Mouse (Mus musculus) frontal cortex, adult (tissue): ENCODE measurements at regions not wholly inside any gene's neighbourhood (a gene's known extent, or its start where the extent isn't known, plus 50 kb on each side); places are given as distances from the start of the nearest gene placed in this dataset.

ENCODE experiments used
- ATAC-seq: cut with Nextera tagmentation; 2 replicates; pipeline ENCODE4 v1.9.2; 2017; ENCODE audit warnings: mild to moderate bottlenecking, moderate library complexity, mixed read lengths; ENCODE audit not compliant: low TSS enrichment

DNA sequence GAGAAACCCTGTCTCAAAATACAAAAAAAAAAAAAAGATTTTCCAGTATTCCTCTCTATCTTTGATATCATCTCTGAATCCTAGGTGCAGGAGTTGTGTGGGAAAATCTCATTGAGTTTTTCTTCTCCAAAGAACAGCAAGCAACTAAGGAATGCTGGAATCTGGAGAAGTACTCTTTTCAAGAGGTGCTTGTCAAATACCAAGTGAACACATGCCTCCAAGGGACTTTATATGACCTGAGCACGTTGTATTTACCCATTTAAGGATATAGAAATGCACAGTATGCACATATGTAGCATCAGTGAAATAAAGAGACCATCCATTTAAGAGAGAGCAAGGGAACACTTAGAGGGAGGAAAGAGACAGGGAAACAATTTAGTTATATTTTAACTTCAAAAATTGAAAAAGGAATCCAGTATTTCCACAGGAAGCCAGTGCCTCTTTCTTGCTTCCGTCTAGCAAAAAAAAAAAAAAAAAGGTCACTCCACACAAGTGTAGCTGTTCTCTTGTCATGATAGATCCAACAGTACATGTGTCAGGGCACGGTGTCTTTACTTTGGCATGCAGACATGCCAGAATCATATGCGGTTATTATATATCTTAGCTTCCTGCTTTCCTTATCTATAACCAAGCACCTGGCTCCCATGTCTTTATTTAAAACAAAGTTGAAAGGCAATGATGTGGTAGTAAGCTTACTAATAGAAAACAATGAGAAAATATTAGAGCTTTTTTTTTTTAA is 212.1 kb upstream of the Etaa1 start:
- ATAC-seq, result no peak

DNA sequence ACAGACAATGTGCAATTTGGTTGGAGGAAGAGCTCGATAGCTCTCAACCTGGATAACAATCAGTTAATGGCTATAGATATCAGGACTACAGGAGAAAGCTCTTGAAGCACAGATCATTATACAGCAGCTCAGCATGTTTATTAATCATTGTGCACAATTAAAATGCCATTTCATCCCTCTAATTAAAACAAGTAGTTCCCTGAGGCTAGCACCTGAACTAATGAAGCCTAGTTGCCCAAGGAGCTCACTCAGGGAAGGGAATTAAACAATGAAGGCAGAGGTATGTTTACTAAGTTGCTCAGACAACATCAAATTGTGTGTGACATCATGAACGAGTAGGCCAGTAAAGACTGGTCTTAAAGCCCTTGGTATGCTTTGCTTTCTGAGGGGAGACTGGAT is 210.3 kb upstream of the Etaa1 start:
- no peak for ATAC-seq

DNA sequence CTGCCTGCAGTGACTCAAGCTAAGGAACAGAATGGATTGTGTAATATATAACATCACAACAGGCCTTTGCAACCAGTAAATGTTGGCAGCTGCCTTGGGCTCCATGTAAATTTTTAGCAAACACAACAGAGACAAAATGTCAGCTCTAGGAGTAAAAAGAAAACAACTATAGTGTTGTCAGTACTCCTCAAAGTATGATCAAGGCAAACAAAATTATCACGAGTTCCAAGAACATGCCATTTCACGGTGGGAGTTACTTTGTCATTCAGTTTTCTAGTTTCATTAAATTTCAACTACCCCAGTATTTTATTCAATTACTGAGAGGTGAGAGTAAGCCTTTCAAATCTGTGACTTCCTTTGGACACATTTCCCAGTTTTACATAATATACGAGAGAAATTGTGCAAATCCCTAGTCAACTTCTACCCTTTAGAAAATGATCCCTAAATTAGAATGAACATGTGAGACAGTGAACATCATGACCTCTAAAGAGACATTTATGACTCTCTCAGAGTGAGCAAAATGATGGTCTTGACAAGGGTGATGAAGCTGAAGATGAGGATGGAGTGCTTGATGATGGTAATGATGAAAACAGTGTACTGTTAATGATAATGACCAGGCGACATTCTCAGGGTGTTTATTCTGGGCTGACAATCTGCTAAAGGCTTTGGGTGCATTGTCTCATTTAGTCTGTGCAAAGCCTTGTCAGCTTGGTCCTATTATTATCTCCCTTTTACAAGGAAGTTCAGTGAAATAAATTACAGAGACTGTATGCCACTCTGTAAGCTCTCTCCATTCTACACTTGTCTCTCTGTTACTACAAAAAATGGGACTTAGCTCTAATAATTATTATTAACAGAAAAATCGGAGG is 209.7 kb upstream of the Etaa1 start:
- no peak for ATAC-seq

DNA sequence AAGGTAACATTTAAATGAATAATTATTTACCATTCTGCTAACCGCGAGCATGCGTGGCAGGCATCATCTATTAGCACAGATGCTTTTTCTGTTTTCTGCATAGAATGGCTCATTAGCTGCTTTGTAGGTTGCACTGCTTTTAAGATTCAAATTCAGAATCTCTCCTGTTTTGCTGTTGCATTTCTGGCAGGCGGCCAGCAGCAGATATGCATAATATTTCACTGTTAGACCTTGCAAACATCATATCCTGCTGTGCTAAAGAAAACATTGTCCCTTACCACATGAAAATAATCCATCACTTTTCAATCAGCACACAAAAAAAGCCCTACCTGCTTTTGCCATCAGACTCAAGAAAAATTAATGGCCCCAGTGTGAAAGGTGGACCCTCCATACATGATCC is 202.8 kb upstream of the Etaa1 start:
- no peak for ATAC-seq

DNA sequence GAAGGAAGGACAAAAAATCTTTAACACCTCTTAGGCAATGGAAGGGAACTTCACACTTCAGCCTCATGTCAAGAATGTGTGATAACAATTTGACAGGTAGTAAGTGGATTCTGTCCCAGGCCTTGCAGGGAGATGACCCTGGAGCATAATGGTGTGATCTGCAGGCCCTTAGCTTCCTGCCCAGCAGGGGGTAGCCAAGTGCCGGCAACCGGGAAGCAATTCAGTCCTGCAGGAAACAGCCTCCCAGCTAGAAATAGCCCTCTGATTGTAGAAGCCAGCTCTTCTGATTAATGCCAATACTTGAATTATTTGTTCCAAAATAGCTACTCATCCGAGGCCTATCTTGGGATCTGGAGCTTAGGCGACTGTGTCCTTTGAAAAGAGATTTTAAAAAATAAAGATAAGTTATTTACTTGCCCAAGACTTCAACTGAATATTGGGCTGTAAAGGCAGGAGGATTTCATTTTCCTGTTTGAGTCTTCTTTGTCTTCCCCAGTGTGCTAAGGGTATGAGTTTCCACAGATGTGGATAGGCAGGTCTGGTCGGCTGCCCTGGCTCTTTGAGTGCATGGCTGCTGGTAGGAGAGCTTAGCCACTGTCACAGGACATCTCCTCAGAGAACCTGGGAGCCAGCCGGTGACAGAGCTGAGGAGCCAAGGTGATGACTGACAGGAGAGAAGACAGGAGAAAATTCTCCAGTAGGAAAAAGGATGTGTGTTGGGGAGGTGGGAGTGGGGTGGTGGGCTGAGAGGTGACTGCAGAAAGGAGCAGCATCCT is 198.3 kb upstream of the Etaa1 start:
- peak; percentile 79 for ATAC-seq

DNA sequence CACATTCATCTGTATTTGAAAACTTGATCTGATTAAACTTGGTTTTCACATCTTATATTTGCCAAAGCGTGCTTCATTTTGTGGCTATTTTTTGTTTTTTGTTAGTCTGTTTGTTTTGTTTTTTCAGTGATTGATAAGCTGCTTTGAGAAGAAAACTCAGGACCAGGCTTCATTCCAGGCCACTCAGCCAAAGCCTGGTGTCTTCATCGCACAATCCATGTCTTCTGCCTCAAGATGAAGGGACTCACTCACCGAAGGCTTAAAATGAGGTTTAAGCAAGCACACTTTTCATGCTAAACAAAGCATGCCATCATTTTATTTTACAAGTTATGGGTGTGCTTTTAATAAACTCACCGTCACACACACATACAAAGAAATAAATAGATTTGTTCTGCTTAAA is 197.7 kb upstream of the Etaa1 start:
- no peak for ATAC-seq

DNA sequence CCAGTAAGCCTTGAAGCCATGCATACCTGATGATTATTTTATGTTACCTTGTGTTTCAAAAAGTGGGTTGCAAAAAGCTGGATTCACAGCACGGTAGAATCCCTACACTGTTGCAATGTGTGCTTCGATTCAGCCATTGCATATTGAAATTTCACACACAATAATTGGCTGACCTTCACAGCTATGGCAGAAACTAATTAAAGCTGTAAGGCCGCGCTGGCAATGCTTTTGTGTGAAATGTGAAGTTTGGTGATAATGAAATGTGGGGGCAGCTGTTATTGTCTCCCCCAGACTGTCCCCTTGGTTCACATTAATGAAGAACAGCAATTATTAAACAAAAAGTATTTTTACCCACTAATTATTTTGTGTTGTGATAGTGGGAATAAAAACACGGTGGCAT is 173.8 kb upstream of the Etaa1 start:
- no peak for ATAC-seq

DNA sequence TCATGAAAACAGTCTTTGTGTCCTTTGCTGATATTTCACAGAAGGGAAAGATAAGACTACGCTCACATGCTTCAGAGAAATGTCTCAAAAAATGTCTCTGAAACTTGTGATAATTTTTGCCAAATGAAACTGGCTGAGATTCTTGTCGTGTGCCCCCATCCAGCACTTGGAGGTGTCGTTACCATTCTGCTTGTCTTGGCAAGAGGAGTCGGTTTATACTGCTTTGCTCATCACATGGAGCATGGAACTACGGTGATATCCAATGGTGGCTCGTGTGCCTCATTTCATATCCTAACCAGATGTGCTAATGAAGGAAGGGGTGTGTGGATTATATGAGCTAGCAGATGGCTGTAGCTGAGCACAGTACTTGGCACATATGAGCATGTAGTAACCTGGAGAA is 169.4 kb upstream of the Etaa1 start:
- peak; percentile 52; the same call in 1 of the 2 replicates for ATAC-seq

DNA sequence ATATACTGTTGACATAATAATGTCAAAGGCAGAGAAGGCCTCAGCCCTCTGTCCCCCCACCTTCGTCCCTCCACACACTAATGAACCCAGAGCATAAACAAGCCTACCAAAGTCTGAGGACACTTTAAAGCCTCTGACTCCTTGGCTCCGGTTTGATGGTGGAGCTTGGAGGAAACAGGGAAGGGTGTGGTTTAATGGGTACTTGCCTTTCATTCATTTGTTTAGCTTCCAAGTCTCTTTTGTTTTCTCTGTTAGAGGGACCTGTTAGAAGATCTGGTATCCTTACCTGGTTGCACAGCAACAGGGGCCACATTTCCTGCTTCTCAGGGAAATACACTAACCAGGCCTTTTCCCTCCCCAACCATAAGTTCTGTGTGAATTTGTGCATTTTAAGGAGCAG is 168.9 kb upstream of the Etaa1 start:
- no peak; the same call in 1 of the 2 replicates for ATAC-seq

DNA sequence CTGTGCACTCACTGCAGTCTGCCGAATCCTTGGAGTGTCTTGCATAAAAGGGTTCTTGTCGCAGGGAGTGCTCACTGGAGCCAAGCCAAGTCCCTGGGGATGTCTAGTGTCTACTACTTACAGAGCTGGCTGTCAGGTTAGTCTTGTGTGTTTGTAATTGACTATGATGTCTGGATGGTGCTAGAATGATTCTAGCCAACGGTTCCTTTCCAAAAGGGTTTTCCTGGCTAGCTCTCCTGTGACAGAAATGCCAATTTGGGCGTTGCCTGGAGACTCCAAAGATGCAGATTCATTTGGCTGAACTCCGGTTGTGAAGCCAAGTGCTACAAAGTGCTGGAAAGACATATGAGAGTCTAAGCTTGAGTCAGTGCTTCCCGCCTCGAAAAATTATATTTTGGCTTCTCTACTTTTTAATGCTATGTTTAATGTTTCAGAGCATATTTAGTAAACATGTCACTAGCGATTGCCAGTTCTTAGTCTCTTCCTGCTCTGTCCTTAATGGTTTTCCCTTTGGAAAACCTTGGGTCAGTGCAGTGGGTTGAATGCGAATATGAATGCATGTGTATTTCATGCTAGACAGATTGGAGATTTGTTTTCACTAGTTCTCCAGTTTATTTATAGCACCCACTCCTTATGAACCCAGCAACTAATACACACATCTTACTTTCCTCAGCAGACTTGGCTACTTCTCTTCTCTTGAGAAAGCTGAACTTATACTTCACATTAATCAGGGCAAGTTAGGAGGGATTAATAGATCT is 162.2 kb upstream of the Etaa1 start:
- ATAC-seq, result peak; percentile 70

DNA sequence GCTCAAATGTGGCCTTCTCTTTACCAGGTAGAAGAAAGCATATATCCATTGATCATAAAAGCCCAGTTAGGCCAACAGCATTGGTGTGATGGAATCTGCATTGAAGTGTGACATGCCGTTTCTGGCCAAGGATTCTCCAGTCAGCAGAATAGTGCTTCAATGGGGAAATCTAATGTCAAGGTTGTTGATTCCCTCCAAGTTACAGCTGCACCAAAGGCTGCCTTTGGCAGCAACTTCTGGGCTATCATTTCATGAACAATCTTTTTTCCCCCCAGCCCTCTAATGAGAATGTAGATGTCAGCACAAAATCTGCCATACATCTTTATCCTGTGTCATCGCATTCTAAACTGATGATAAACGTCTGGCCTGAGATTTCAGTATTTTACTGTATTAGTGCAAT is 149.2 kb upstream of the Etaa1 start:
- no peak for ATAC-seq

DNA sequence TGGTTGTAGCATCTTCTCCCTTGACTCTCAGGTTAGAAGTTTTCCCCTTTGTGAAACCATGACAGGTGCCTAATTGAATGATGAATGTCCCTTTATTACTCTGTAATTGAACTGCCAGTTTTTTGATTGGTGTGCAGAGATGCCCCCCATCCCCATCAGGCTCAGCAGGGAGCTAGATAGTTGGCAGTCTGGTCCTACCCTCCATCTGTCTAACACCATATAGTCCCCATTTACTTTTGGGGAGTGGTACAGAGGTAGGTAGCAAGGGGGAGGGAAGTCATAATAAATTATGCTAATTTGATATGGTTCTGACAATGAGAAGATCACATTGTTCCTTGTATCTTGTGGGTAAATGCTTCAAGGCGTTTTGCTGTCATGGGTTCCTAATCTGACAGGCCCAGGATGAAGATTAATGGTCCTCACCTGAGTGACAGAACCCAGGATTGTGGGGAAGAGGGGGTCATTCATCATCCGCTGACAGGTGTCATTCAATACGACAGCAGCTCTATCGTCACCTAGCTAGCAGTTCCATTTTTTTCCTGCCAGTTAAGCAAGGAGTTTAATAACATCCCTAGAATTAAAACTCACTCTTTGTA is 122.3 kb upstream of the Etaa1 start:
- ATAC-seq, result no peak

DNA sequence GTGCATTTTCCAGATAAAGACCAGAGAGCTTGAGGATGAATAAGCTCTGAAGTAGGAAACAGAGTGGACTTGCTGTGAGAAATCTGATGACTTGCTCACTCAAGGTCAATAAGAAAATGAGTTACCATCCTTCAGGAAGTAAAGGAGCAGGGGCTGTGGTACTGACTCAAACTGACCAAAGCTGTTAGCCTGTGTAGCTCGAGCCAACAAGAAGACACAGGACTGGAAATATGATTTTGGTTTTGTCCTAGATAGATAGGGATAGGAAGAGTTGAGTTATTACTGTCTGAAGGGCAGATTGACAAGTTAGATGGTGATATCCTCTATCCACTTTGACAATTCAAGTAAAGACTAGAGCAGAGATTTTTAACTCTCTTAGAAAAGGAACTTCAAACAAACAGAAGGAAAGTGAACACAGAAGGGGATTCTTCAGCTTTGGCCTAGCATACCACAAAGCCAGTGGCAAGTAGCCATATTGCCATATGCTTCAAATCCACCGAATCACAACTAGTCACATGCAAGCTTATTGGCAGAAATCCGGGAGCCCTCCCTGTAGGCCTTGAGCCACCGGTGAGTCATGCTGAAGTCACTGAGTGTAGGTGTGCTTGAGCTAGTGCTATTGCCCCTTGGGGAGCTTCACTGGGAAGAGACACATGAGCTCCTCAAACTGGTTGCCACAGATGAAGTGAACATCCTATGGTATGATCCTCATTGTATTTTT is 117.1 kb upstream of the Etaa1 start:
- peak; percentile 44; the same call in 1 of the 2 replicates for ATAC-seq

DNA sequence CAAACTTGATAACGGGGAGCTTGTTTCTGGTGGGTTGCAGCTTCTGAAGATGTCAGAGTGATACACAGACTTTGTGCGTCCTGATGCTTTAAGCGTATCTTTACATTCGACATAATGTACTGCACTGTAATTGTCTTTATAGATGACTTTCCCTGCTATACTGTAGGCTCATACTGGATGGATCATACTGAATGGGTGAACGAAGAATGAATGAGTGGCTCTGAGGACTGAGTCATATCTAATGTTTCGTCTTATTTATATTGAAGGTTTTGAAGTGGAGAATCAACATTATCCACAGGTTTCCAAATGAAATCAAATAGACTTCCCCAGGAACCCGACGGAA is 116.3 kb upstream of the Etaa1 start:
- ATAC-seq, result no peak

DNA sequence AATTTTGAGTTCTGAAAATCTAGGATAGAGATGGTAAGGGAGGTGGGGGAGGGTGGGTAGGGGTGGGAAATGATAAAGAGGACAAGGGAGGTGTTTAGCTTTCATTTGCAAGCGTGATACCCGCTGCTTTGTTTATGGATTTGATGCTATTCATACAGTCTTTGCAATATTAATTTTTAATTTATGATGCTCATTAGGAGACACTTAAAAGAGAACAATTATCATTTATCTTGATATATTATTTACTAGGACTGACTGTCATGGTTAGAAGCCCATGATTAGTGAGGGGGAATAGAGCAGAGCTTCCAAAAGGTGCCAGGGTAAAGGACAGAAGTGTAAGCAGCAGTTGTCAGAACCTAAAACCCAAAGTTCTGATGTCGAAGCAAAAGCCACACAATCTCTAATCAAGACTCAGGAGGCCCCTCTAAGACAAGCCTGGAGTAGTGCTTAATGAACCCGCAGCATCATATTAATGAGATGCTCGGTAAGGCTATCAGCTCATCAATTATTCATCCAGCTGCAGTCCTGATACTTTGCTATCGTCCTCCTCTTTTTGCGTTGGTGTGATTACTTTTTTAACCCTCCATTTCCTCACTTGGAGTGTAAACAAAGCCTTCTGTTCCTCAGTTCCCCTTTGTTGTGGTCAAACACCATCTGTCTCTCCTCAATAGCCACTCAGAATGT is 115.8 kb upstream of the Etaa1 start:
- ATAC-seq, result no peak

DNA sequence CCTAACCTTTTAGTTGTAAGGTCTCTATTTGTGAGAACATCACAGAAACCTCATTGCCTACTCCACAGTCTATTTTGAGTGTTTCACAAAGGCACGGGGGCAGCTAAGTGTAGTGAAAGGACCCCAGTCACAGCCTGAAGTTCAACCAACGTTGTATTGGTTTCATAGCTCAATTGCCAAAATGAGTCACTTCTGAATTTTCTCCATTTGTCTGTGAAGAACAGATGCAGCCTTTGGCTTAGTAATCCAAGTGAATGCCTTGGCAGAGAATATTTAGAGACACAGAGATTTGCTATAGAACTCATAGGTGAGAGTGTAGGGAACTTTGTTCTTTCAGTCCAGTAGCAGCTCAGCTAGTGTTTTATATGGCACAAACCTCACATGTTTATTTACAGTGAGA is 114.4 kb upstream of the Etaa1 start:
- peak; percentile 67; the same call in 1 of the 2 replicates for ATAC-seq

DNA sequence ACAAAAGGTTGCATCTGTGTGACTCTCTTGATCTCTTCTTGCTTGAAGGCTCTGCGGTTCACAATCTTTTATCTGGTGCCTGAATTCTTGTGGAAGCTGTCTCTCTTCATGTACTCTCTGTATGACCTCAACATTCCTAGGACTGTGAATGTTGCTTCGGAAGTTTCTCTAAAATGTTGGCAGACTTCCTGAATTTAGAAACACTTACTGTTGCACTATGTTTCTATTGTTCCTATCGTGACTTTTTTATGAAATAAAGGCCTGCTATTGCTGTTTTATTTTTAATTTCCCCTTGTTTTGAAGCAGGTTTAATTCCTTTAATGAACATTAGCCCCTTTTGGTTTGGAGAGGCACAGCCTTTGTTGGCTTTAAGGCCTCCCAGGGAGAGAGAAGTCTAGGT is 114.0 kb upstream of the Etaa1 start:
- ATAC-seq, result no peak

DNA sequence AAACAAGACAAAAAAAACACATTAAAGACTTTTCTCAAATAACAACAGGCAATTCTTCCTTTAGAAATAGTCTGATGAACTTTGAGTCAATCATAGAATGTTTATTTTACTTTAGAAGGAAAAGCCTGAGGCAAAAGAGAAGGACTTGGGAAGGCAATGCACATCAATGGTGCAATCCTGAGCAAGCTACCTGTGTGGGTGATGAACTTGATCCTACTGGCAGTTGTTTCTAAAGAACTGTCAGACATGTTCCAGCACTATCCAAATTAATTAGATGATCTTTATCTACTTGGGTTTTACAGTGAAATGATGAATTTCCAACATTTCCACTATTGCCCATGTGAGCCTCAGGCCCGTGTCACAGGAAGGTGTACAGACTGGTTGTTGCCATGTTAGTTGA is 87.9 kb upstream of the Etaa1 start:
- ATAC-seq, result no peak

DNA sequence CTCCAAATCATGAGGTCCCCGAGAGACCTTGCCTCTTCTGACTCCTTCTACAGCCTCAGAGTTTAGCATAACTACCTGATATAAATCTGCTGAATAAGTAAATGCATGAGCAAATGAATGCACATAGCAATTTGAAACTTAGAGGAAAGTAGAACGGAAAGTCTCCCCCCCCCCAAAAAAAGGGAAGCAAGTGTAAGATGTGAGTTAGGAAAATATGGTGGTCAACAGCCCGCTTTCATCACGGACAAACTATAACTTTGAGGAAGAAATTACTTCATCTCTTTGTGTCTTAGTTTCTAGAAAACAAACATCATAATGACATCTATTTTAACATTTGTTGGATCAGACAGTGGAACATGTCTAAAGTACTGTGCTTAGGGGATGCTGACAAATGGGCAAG is 77.4 kb upstream of the Etaa1 start:
- no peak for ATAC-seq

DNA sequence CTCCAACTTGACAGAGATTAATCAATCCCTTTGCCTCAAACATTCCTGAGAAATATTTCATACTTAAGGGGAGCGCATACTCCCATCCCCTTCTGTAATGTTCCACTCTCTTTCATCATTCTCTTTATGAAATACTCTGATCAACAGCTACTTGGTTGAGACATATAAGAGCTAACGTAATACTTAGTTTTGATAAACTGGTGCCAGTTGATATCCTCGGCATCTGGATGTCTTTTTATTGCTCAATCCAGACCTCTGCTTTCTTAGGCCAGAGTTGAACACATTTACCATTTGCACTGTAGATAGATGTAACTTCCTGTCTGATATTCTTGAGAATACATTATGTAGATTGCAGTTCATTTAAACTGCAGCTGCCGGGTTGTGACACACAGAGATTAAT is 68.4 kb upstream of the Etaa1 start:
- no peak for ATAC-seq
